8 mouse cellular contexts compared by ENCODE assay signal in the genomic region with DNA sequence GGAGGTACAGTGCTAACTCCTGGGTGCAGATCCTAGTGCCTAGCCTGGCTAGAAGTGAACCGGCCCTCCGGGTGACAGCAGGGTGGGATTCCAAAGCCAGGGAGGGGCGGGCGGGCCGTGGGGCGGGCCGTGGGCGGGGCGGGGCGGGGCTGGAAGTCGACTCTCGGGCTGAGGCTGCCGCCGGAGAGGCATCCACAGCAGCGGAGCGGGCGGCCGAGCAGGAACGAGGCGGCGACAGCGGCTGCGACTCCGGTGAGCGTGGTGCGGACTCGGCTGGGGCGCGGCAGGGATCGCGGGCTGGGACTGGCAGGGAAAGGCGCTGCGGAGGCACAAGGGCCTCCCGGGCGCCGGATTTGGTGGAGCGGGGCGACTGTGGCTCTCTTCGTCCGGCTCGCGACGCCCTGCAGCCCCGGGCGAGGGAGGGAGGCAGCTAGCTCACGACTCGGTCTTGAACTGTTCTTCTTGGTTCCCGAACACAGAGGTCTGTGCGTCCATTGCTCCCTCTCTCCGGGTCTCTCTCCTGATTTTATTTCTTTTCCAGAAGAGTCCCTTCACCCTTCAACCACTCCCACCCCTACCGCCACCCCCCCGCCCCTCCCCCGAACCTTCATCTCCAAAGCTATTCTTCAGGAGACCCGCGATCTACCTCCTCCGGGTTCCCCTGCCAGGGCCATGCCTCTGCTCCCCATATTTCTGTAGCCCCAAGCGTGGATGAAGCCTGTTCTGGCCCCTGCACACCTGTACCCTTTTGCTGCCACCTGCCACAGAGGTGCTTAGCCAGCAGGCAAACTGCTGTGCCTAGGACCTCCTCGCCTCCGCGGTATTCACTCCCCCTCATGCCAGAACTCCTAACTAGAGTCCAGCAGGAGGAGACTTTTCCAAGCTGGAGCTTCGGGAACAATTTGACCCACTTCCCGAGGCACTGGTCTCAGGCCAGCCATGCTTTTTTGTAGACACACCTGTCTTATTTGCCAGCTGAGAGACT. TPM values are rescaled to one million over a fixed set of nuclear protein-coding genes. Genes with fewer than 3 reads are reported as not detected.
DNase-seq lines count a peak whose midpoint lies in the region; ATAC-seq and TF ChIP-seq lines count a peak whose summit lies in the region.

Gene Fam49a, plus strand, starts transcription at position 153 of the 985 bp plus-strand sequence.

- peak within 1 kb of the TSS; percentile 24; the same call in 1 of the 2 replicates for H3K27ac ChIP-seq in bone marrow, adult 2 months (ENCODE audit: control insufficient read depth, insufficient read depth, low read depth, low read length, poor library complexity)
- peak within 1 kb of the TSS; percentile 54; the same call in 1 of the 2 replicates for H3K27ac ChIP-seq in embryonic fibroblast, embryonic 13.5 days (ENCODE audit: insufficient read depth, low read length)
- peak within 1 kb of the TSS; percentile 81 for H3K27ac ChIP-seq in heart, embryonic 13.5 days (replicated peaks)
- H3K27ac ChIP-seq in kidney, embryonic 16.5 days (ENCODE audit: low read length), result no peak within 1 kb of the TSS
- H3K27ac ChIP-seq in liver, embryonic 13.5 days, result no peak within 1 kb of the TSS
- H3K27ac ChIP-seq in stomach, embryonic 15.5 days, result peak within 1 kb of the TSS; percentile 71

- peak within 1 kb of the TSS; percentile 66 for H3K4me3 ChIP-seq in bone marrow, adult 2 months (replicated peaks; ENCODE audit: control insufficient read depth, low read depth, low read length)
- H3K4me3 ChIP-seq in embryonic fibroblast, embryonic 13.5 days (ENCODE audit: insufficient read depth, low read length), result peak within 1 kb of the TSS; percentile 55
- H3K4me3 ChIP-seq in heart, embryonic 13.5 days, result peak within 1 kb of the TSS; percentile 83
- peak within 1 kb of the TSS; percentile 62 for H3K4me3 ChIP-seq in kidney, embryonic 16.5 days (ENCODE audit: low read length)
- H3K4me3 ChIP-seq in liver, embryonic 13.5 days (replicated peaks), result peak within 1 kb of the TSS; percentile 57
- H3K4me3 ChIP-seq in stomach, embryonic 15.5 days (replicated peaks), result peak within 1 kb of the TSS; percentile 70

- no peaks in the 10 kb centered on the region for H3K27me3 ChIP-seq in heart, embryonic 13.5 days (replicated peaks)
- H3K27me3 ChIP-seq in kidney, embryonic 16.5 days (ENCODE audit: insufficient read depth, low read length), result no peaks in the 10 kb centered on the region
- peaks cover 12% of the 10 kb centered on the region; the same call in 1 of the 2 replicates for H3K27me3 ChIP-seq in liver, embryonic 13.5 days
- H3K27me3 ChIP-seq in stomach, embryonic 15.5 days (replicated peaks), result no peaks in the 10 kb centered on the region

- H3K9ac ChIP-seq in heart, embryonic 13.5 days, result peak within 1 kb of the TSS; percentile 95
- peak within 1 kb of the TSS; percentile 76 for H3K9ac ChIP-seq in kidney, embryonic 16.5 days (replicated peaks; ENCODE audit: low read length)
- H3K9ac ChIP-seq in liver, embryonic 13.5 days, result peak within 1 kb of the TSS; percentile 68
- H3K9ac ChIP-seq in stomach, embryonic 15.5 days, result peak within 1 kb of the TSS; percentile 76

- no peaks in the 10 kb centered on the region for H3K9me3 ChIP-seq in heart, embryonic 13.5 days
- H3K9me3 ChIP-seq in kidney, embryonic 16.5 days (ENCODE audit: low read length), result no peaks in the 10 kb centered on the region
- no peaks in the 10 kb centered on the region for H3K9me3 ChIP-seq in liver, embryonic 13.5 days (replicated peaks)
- no peaks in the 10 kb centered on the region for H3K9me3 ChIP-seq in stomach, embryonic 15.5 days

- no peak for TF ChIP-seq CTCF in bone marrow, adult 2 months (IDR thresholded peaks at IDR 0.05; ENCODE audit: control insufficient read depth, insufficient read depth, low read length)
- no peak for TF ChIP-seq CTCF in embryonic fibroblast, embryonic 13.5 days (IDR thresholded peaks at IDR 0.05; ENCODE audit: borderline replicate concordance, insufficient read depth, low read length)

- peak within 1 kb of the TSS; percentile 85 for H3K4me2 ChIP-seq in heart, embryonic 13.5 days
- H3K4me2 ChIP-seq in kidney, embryonic 16.5 days (replicated peaks; ENCODE audit: low read depth, low read length), result peak within 1 kb of the TSS; percentile 76
- H3K4me2 ChIP-seq in liver, embryonic 13.5 days, result peak within 1 kb of the TSS; percentile 65
- H3K4me2 ChIP-seq in stomach, embryonic 15.5 days, result peak within 1 kb of the TSS; percentile 87

- H3K36me3 ChIP-seq in heart, embryonic 13.5 days, result no peaks in the 10 kb centered on the region
- H3K36me3 ChIP-seq in kidney, embryonic 16.5 days (ENCODE audit: insufficient read depth, low read length), result no peaks in the 10 kb centered on the region
- H3K36me3 ChIP-seq in liver, embryonic 13.5 days, result no peaks in the 10 kb centered on the region
- no peaks in the 10 kb centered on the region for H3K36me3 ChIP-seq in stomach, embryonic 15.5 days

- peak; percentile 29 for DNase-seq in 3134 (ENCODE audit: extremely low read depth, insufficient read length, low spot score)
- DNase-seq in liver, embryonic 13.5 days, result peak; percentile 14
- DNase-seq in neural tube, embryonic 10.5 days (ENCODE audit: extremely low spot score, low spot score), result peak; percentile 86

- TF ChIP-seq POLR2A in bone marrow, adult 2 months (IDR thresholded peaks at IDR 0.05; ENCODE audit: borderline replicate concordance, control insufficient read depth, low read depth, low read length), result peak; percentile 81; the same call in 1 of the 2 replicates
- peak; percentile 90 for TF ChIP-seq POLR2A in embryonic fibroblast, embryonic 13.5 days (IDR thresholded peaks at IDR 0.05; ENCODE audit: low read depth, low read length)

- WGBS in bone marrow, adult 2 months, result under 1% methylated on average over 56 of the region's 62 CpGs
- WGBS in heart, embryonic 13.5 days, result under 1% methylated on average over 54 of the region's 62 CpGs
- WGBS in kidney, embryonic 16.5 days, result 0% methylated on average over 53 of the region's 62 CpGs
- 1% methylated on average over 47 of the region's 62 CpGs for WGBS in liver, embryonic 13.5 days (ENCODE audit: insufficient replicate concordance)
- under 1% methylated on average over 47 of the region's 62 CpGs for WGBS in stomach, embryonic 15.5 days

- peaks cover 1% of the 10 kb centered on the region for H3K4me1 ChIP-seq in bone marrow, adult 2 months (ENCODE audit: control insufficient read depth, insufficient read depth, low read length)
- peaks cover 11% of the 10 kb centered on the region; the same call in 1 of the 2 replicates for H3K4me1 ChIP-seq in embryonic fibroblast, embryonic 13.5 days (ENCODE audit: control insufficient read depth, insufficient read depth, low read length)
- peaks cover 61% of the 10 kb centered on the region for H3K4me1 ChIP-seq in heart, embryonic 13.5 days
- H3K4me1 ChIP-seq in kidney, embryonic 16.5 days (ENCODE audit: insufficient read depth, low read length), result peaks cover 15% of the 10 kb centered on the region
- H3K4me1 ChIP-seq in liver, embryonic 13.5 days (replicated peaks), result peaks cover 8% of the 10 kb centered on the region; the same call in 1 of the 2 replicates
- H3K4me1 ChIP-seq in stomach, embryonic 15.5 days, result peaks cover 31% of the 10 kb centered on the region

- ATAC-seq in heart, embryonic 13.5 days (ENCODE audit: extremely low read depth, insufficient number of reproducible peaks, low FRiP score, low TSS enrichment), result peak; percentile 64
- ATAC-seq in kidney, embryonic 16.5 days (ENCODE audit: low FRiP score, low TSS enrichment), result peak; percentile 95
- peak; percentile 69 for ATAC-seq in liver, embryonic 13.5 days (ENCODE audit: low read depth)
- ATAC-seq in stomach, embryonic 15.5 days (ENCODE audit: insufficient read depth, low FRiP score, low read depth), result peak; percentile 86

RNA-seq across cellular contexts. Expression of gene Fam49a, which starts in this region (rescaled TPM):
- 3.5 and 6.2 TPM in 2 replicates for polyA plus RNA-seq in bone marrow, adult 2 months (2011; ENCODE audit: insufficient read depth, insufficient read length, low replicate concordance, missing spikeins)
- polyA plus RNA-seq in embryonic fibroblast, embryonic 13.5 days (2011; ENCODE audit: insufficient read length, low read depth, missing spikeins), result 6.7 and 8.2 TPM in 2 replicates
- polyA plus RNA-seq in heart, embryonic 13.5 days (2015; fragmentation: Nextera tagmentation; extraction: Ambion mirVana), result 27.8 and 29.0 TPM in 2 replicates
- 7.2 and 8.8 TPM in 2 replicates for polyA plus RNA-seq in kidney, embryonic 16.5 days (2015; fragmentation: Nextera tagmentation; extraction: Ambion mirVana)
- polyA plus RNA-seq in liver, embryonic 13.5 days (2015; fragmentation: Nextera tagmentation; extraction: Ambion mirVana), result 2.5 and 3.1 TPM in 2 replicates
- polyA plus RNA-seq in stomach, embryonic 15.5 days (2015; fragmentation: Nextera tagmentation; extraction: Ambion mirVana), result 9.7 and 10.4 TPM in 2 replicates

Comparison
In these comparisons a context has a peak if more than half of its experiments do, and no peak if none do; other contexts are left out.
1. DNase-seq: peak in every context shown above with its lines; median percentile 86 in neural tube, embryonic 10.5 days; 29 in 3134; 14 in liver, embryonic 13.5 days.
2. H3K27ac ChIP-seq: peak in bone marrow, adult 2 months (single experiment), embryonic fibroblast, embryonic 13.5 days (single experiment), heart, embryonic 13.5 days (single experiment) and stomach, embryonic 15.5 days (single experiment); none in kidney, embryonic 16.5 days (single experiment) and liver, embryonic 13.5 days (single experiment).
3. Peak in every context shown above with its lines, with median percentiles within 50 percentile points of each other: H3K4me3 ChIP-seq, ATAC-seq, H3K4me2 ChIP-seq and H3K9ac ChIP-seq.